Mouse (Mus musculus) hindbrain, embryonic 16.5 days (tissue): ENCODE measurements around the gene Phgdh. TPM values are rescaled to one million over a fixed set of nuclear protein-coding genes. Genes with fewer than 3 reads are reported as not detected.

Experiments used
- ATAC-seq: fragments of 200-750 bp; cut with Nextera tagmentation; 2 replicates; pipeline ENCODE4 v1.8.0; 2017; ENCODE audit warnings: moderate TSS enrichment, moderate library complexity
- H3K27ac ChIP-seq: fragments of 300-500 bp; sonication (generic); 2 replicates; pipeline ENCODE4 v1.5.1; 2014; ENCODE audit warnings: low read depth, mild to moderate bottlenecking, control low read depth, low read length, moderate library complexity
- H3K27me3 ChIP-seq: fragments of 300-500 bp; sonication (generic); replicated peaks from 2 replicates; pipeline ENCODE4 v1.6.1; 2014; ENCODE audit warnings: low read length; ENCODE audit not compliant: control insufficient read depth, insufficient read depth
- H3K36me3 ChIP-seq: fragments of 300-500 bp; sonication (generic); 2 replicates; pipeline ENCODE4 v1.6.1; 2014; ENCODE audit warnings: mild to moderate bottlenecking, low read length, moderate library complexity, mixed read lengths; ENCODE audit not compliant: control insufficient read depth, insufficient read depth
- H3K4me1 ChIP-seq: fragments of 300-500 bp; sonication (generic); 2 replicates; pipeline ENCODE4 v1.6.1; 2014; ENCODE audit warnings: low read depth, low read length; ENCODE audit not compliant: control insufficient read depth, insufficient read depth
- H3K4me2 ChIP-seq: fragments of 300-500 bp; sonication (generic); 2 replicates; pipeline ENCODE4 v1.6.1; 2014; ENCODE audit warnings: mild to moderate bottlenecking, low read length, control low read depth, moderate library complexity
- H3K4me3 ChIP-seq: fragments of 300-500 bp; sonication (generic); 2 replicates; pipeline ENCODE4 v1.5.1; 2014; ENCODE audit warnings: mild to moderate bottlenecking, low read length, control low read depth, moderate library complexity
- H3K9ac ChIP-seq: fragments of 300-500 bp; sonication (generic); 2 replicates; pipeline ENCODE4 v1.6.1; 2014; ENCODE audit warnings: low read depth, mild to moderate bottlenecking, control low read depth, low read length, moderate library complexity
- H3K9me3 ChIP-seq: fragments of 300-500 bp; sonication (generic); 2 replicates; pipeline ENCODE4 v1.6.1; 2014; ENCODE audit warnings: mild to moderate bottlenecking, low read length, moderate library complexity; ENCODE audit not compliant: control insufficient read depth
- WGBS: fragments of 180-500 bp; shearing (Covaris S2); extraction: QIAGEN DNeasy Blood & Tissue Kit; methylation state at CpG from one replicate; pipeline ENCODE4 v1.1.7; 2014; 5-methylcytosine and 5-hydroxymethylcytosine counted together
- polyA plus RNA-seq: library from polyadenylated mRNA; unstranded; fragments of >200 nt; fragmentation: Nextera tagmentation; extraction: Ambion mirVana; gene quantifications from 2 replicates; pipeline ENCODE4 v1.2.1, GENCODE M21; 2015

Gene Phgdh
- polyA plus RNA-seq, 1 experiment from 2014 or later: 219 TPM

DNA sequence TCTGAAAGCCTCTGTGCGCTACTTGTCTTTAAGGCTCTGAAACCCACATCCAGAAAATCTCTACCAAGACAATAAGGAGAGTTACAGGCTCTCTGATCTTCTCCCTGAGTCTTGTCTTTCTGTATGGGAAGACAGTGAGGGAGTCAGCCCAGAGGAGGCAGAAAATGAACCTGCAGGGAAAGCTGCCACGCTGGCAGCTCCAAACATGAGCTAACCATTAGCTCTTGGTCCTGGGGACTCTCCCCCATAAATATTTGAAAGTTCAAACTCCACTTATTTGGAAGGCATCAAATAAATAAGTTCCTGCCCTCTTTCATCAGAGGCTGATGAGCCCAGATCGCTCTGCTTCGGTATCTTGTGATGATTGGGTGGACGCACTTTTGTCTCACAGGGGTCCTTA, 56.6 kb downstream of the Phgdh start:
- H3K4me1 ChIP-seq: peaks cover 2% of the 10 kb centered on the region; the same call in 1 of the 2 replicates
- H3K4me3 ChIP-seq: no peak overlapping the region
- WGBS: 95% methylated on average over 5 of the region's 5 CpGs

GRCm38 (mm10) chr3:98282422-98282821, 57.4 kb downstream of the Phgdh start:
- Histone ChIP-seq H3K4me2 (no peak overlapping the region), H3K27me3 (no peaks in the 10 kb centered on the region), H3K9ac (no peak overlapping the region), H3K27ac (no peak overlapping the region), H3K36me3 (no peaks in the 10 kb centered on the region), H3K4me1 (peaks cover 2% of the 10 kb centered on the region; the same call in 1 of the 2 replicates), H3K4me3 (no peak overlapping the region), H3K9me3 (no peaks in the 10 kb centered on the region)
- WGBS: 95% methylated on average over 8 of the region's 8 CpGs
- no peak for ATAC-seq

More for the DNA sequence above, 56.6 kb downstream of the Phgdh start:
- Histone ChIP-seq H3K27me3 (no peaks in the 10 kb centered on the region), H3K4me2 (no peak overlapping the region), H3K36me3 (no peaks in the 10 kb centered on the region), H3K9ac (no peak overlapping the region), H3K27ac (no peak overlapping the region), H3K9me3 (no peaks in the 10 kb centered on the region)
- ATAC-seq: no peak

GRCm38 (mm10) chr3:98280933-98281678, 58.7 kb downstream of the Phgdh start:
- peak; percentile 86 for ATAC-seq
- peak overlapping the region; percentile 5 for H3K4me3 ChIP-seq
- H3K4me2 ChIP-seq: peak overlapping the region; percentile 3

GRCm38 (mm10) chr3:98280204-98280932, 59.4 kb downstream of the Phgdh start, which contains the start of gene Hmgcs2:
Gene Hmgcs2, plus strand, starts transcription at chr3:98280435.
- H3K4me3 ChIP-seq: peak within 1 kb of the TSS; percentile 13
- no peaks in the 10 kb centered on the region for H3K9me3 ChIP-seq
- 63% methylated on average over 14 of the region's 14 CpGs for WGBS
- peaks cover 2% of the 10 kb centered on the region; the same call in 1 of the 2 replicates for H3K4me1 ChIP-seq
- H3K27me3 ChIP-seq: no peaks in the 10 kb centered on the region
- peak; percentile 50 for ATAC-seq
- peak within 1 kb of the TSS; percentile 3 for H3K4me2 ChIP-seq
- peak within 1 kb of the TSS; percentile 41; the same call in 1 of the 2 replicates for H3K27ac ChIP-seq
- H3K9ac ChIP-seq: peak within 1 kb of the TSS; percentile 46; the same call in 1 of the 2 replicates
- no peaks in the 10 kb centered on the region for H3K36me3 ChIP-seq

More at GRCm38 (mm10) chr3:98280933-98281678, 58.7 kb downstream of the Phgdh start:
- 45% methylated on average over 12 of the region's 12 CpGs for WGBS
- Histone ChIP-seq H3K27me3 (no peaks in the 10 kb centered on the region), H3K36me3 (no peaks in the 10 kb centered on the region), H3K27ac (no peak overlapping the region), H3K9me3 (no peaks in the 10 kb centered on the region), H3K4me1 (peaks cover 2% of the 10 kb centered on the region; the same call in 1 of the 2 replicates), H3K9ac (no peak overlapping the region)

- Histone ChIP-seq H3K4me2 (no peak overlapping the region), H3K9ac (no peak overlapping the region), H3K9me3 (no peaks in the 10 kb centered on the region), H3K27ac (no peak overlapping the region), H3K4me3 (no peak overlapping the region), H3K4me1 (peaks cover 2% of the 10 kb centered on the region; the same call in 1 of the 2 replicates), H3K27me3 (no peaks in the 10 kb centered on the region), H3K36me3 (no peaks in the 10 kb centered on the region)
- ATAC-seq: no peak
- WGBS: 80% methylated on average over 4 of the region's 4 CpGs
Measured at GRCm38 (mm10) chr3:98279682-98280081, 60.1 kb downstream of the Phgdh start.

DNA sequence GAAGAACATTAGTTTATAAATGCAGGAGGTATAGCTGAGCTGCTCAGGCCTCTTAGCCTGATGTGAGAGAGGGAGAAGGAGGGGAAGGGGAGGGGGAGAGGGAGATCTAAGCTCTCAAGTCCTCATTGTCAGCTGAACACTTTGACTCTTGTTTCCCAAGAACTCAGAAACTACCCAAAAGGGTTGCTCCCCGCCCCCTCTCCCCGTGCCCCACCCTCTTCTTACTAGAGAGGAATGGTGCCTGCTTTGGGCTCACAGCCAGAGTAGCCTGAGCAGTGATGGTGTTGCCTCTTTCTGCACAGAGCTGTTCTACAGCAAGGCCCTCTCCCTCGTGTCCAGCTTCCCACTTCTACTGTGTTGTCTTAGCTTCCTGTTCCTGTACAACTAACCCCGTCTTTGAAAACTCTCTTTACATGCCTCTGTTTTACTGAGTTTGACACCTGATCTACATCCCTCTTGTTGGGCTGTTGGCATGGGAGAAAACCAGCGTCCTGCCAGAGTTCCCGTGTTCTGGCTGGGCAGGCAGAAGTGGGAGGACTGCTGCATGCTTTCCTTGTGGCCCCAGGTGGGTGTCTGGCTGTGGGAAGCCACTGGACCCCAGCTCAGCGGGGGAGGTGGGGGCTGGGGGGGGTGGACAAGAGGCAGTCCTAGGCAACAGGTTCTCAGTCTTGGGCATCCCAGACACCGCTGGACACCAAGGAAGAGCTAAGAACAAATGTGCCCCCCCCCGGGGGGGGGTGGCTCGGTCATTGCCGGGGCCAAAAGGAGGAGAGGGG, 66.0 kb downstream of the Phgdh start:
- no peak overlapping the region for H3K27ac ChIP-seq
- ATAC-seq: no peak
- WGBS: 52% methylated on average over 11 of the region's 11 CpGs
- H3K27me3 ChIP-seq: no peaks in the 10 kb centered on the region
- no peak overlapping the region for H3K4me2 ChIP-seq
- no peaks in the 10 kb centered on the region for H3K36me3 ChIP-seq
- no peak overlapping the region for H3K4me3 ChIP-seq
- peaks cover 2% of the 10 kb centered on the region; the same call in 1 of the 2 replicates for H3K4me1 ChIP-seq
- no peak overlapping the region for H3K9ac ChIP-seq
- no peaks in the 10 kb centered on the region for H3K9me3 ChIP-seq

DNA sequence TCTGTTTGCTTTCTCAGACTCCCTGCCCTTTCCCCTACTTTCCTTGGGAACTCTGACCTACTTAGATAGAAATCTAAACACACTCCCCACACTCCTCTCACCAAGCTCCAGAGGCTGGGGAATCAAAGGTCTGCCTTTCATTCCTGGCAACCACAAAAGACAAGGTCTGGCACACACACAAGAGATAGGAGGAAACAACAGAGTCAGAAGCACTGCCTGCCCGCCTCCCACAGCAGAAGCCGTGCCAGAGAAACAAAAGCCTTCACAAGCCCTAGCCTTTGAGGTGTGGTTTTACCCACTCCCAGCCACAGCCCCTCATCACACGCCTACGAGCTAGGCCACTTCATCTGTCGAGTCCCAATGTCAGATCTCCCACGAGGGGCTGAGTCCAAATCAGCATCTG, 72.5 kb downstream of the Phgdh start:
- Histone ChIP-seq H3K4me2 (no peak overlapping the region), H3K36me3 (no peaks in the 10 kb centered on the region), H3K27me3 (no peaks in the 10 kb centered on the region), H3K9me3 (no peaks in the 10 kb centered on the region), H3K9ac (no peak overlapping the region), H3K27ac (peak overlapping the region; percentile 0; the same call in 1 of the 2 replicates), H3K4me3 (no peak overlapping the region), H3K4me1 (peaks cover 4% of the 10 kb centered on the region; the same call in 1 of the 2 replicates)
- 15% methylated on average over 6 of the region's 6 CpGs for whole genome bisulfite sequencing
- ATAC-seq: 0 out of 2 replicates have a peak, but pooled peaks have one; percentile 40
